Mouse (Mus musculus) E14TG2a.4 (cell line): ENCODE results near the gene Rnaset2b.
"Not testable (repeated sequence)": the region's sequence is repeated elsewhere in the genome, so short reads cannot be mapped to it uniquely, and the experiment has no call there.

ENCODE experiments used
- CTCF ChIP-seq: conservative IDR thresholded peaks from 2 replicates; pipeline ENCODE4 v1.5.1; 2014; ENCODE audit warnings: low read length
- POU5F1 ChIP-seq: IDR thresholded peaks from 2 replicates; pipeline ENCODE4 v1.6.1; 2014; ENCODE audit warnings: low read length, borderline replicate concordance

DNA sequence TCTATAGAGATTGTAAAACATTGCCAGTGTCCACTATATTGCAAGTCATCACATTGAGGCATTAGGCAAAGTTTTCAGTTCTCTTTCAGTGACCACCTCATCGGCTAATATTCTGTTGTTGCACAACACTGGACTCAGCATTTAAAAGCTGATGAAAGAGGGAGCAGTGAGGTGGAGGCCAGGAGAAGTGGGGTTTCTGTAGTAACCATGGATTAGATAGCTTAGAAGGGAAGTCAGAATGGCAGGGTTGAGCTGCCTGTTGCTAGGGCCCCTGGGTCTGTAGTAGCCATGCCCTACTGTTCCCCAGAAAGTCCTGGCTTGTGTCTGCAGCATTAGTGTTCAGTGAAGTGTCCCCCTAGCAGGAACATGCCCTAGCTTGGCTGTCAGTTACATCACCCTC is 15.7 kb downstream of the Rnaset2b start:
- not testable (repeated sequence) for TF ChIP-seq CTCF, POU5F1
